Mouse (Mus musculus): ENCODE measurements at regions not wholly inside any gene's neighbourhood (a gene's known extent, or its start where the extent isn't known, plus 50 kb on each side); places are given as distances from the start of the nearest gene placed in this dataset.

GRCm38 (mm10) chr10:60934297-60935286, 103.2 kb upstream of the Unc5b start:
- TF ChIP-seq POLR2A (IDR thresholded peaks at IDR 0.05; ENCODE audit: borderline replicate concordance, extremely low read depth, insufficient read depth, insufficient read length, poor library complexity, severe bottlenecking) (no peak), CTCF (IDR thresholded peaks at IDR 0.05; ENCODE audit: borderline replicate concordance, extremely low read depth, insufficient read depth, insufficient read length) (no peak)

All from brain, embryonic 14.5 days (tissue).